Mouse (Mus musculus): ENCODE data around the gene Entpd1. TPM values are rescaled to one million over a fixed set of nuclear protein-coding genes. Genes with fewer than 3 reads are reported as not detected.

Entpd1 gene
- polyA plus RNA-seq, 1 experiment from 2014 or later, result 13.1 TPM

GRCm38 (mm10) chr19:40661108-40661507, 48.9 kb downstream of the Entpd1 start:
- Histone ChIP-seq H3K27ac (ENCODE audit: low read depth, low read length) (no peak overlapping the region), H3K4me1 (ENCODE audit: control insufficient read depth, insufficient read depth, low read length) (peaks cover 2% of the 10 kb centered on the region; the same call in 1 of the 2 replicates), H3K4me2 (peak overlapping the region; percentile 84), H3K9ac (ENCODE audit: low read depth, low read length) (no peak overlapping the region), H3K36me3 (ENCODE audit: control insufficient read depth, insufficient read depth, low read length) (no peaks in the 10 kb centered on the region), H3K27me3 (ENCODE audit: control insufficient read depth, insufficient read depth, low read length) (no peaks in the 10 kb centered on the region), H3K9me3 (replicated peaks; ENCODE audit: control insufficient read depth, low read length) (no peaks in the 10 kb centered on the region), H3K4me3 (ENCODE audit: low read depth, low read length) (peak overlapping the region; percentile 40)
- no peak for ATAC-seq (replicated peaks; ENCODE audit: insufficient number of reproducible peaks, low FRiP score, low TSS enrichment)
- 63% methylated on average over 2 of the region's 2 CpGs for WGBS (ENCODE audit: insufficient replicate concordance)

GRCm38 (mm10) chr19:40661874-40662273, 49.7 kb downstream of the Entpd1 start:
- Histone ChIP-seq H3K9me3 (replicated peaks; ENCODE audit: control insufficient read depth, low read length) (no peaks in the 10 kb centered on the region), H3K27me3 (ENCODE audit: control insufficient read depth, insufficient read depth, low read length) (no peaks in the 10 kb centered on the region), H3K9ac (ENCODE audit: low read depth, low read length) (no peak overlapping the region), H3K4me1 (ENCODE audit: control insufficient read depth, insufficient read depth, low read length) (peaks cover 2% of the 10 kb centered on the region; the same call in 1 of the 2 replicates), H3K4me3 (ENCODE audit: low read depth, low read length) (no peak overlapping the region), H3K36me3 (ENCODE audit: control insufficient read depth, insufficient read depth, low read length) (no peaks in the 10 kb centered on the region), H3K4me2 (no peak overlapping the region; the same call in 1 of the 2 replicates), H3K27ac (ENCODE audit: low read depth, low read length) (no peak overlapping the region)
- WGBS (ENCODE audit: insufficient replicate concordance), result 82% methylated on average over 6 of the region's 6 CpGs
- no peak for ATAC-seq (replicated peaks; ENCODE audit: insufficient number of reproducible peaks, low FRiP score, low TSS enrichment)

GRCm38 (mm10) chr19:40662727-40663126, 50.6 kb downstream of the Entpd1 start:
- Histone ChIP-seq H3K9me3 (replicated peaks; ENCODE audit: control insufficient read depth, low read length) (no peaks in the 10 kb centered on the region), H3K27me3 (ENCODE audit: control insufficient read depth, insufficient read depth, low read length) (no peaks in the 10 kb centered on the region), H3K36me3 (ENCODE audit: control insufficient read depth, insufficient read depth, low read length) (no peaks in the 10 kb centered on the region), H3K4me3 (ENCODE audit: low read depth, low read length) (no peak overlapping the region), H3K4me2 (0 out of 2 replicates have a peak overlapping the region, but pooled peaks have one; percentile 5), H3K9ac (ENCODE audit: low read depth, low read length) (no peak overlapping the region), H3K4me1 (ENCODE audit: control insufficient read depth, insufficient read depth, low read length) (peaks cover 2% of the 10 kb centered on the region; the same call in 1 of the 2 replicates), H3K27ac (ENCODE audit: low read depth, low read length) (no peak overlapping the region)
- ATAC-seq (replicated peaks; ENCODE audit: insufficient number of reproducible peaks, low FRiP score, low TSS enrichment), result no peak
- WGBS (ENCODE audit: insufficient replicate concordance), result 66% methylated on average over 2 of the region's 2 CpGs

GRCm38 (mm10) chr19:40665778-40666177, 53.6 kb downstream of the Entpd1 start:
- no peak overlapping the region for H3K27ac ChIP-seq (ENCODE audit: low read depth, low read length)
- WGBS (ENCODE audit: insufficient replicate concordance), result 77% methylated on average over 7 of the region's 7 CpGs
- no peaks in the 10 kb centered on the region for H3K27me3 ChIP-seq (ENCODE audit: control insufficient read depth, insufficient read depth, low read length)
- H3K9ac ChIP-seq (ENCODE audit: low read depth, low read length), result no peak overlapping the region
- no peak for ATAC-seq (replicated peaks; ENCODE audit: insufficient number of reproducible peaks, low FRiP score, low TSS enrichment)
- no peak overlapping the region for H3K4me2 ChIP-seq
- no peaks in the 10 kb centered on the region for H3K9me3 ChIP-seq (replicated peaks; ENCODE audit: control insufficient read depth, low read length)
- H3K4me1 ChIP-seq (ENCODE audit: control insufficient read depth, insufficient read depth, low read length), result peaks cover 2% of the 10 kb centered on the region; the same call in 1 of the 2 replicates
- no peak overlapping the region for H3K4me3 ChIP-seq (ENCODE audit: low read depth, low read length)
- no peaks in the 10 kb centered on the region for H3K36me3 ChIP-seq (ENCODE audit: control insufficient read depth, insufficient read depth, low read length)

GRCm38 (mm10) chr19:40667111-40667510, 54.9 kb downstream of the Entpd1 start:
- 0 out of 2 replicates have a peak, but pooled peaks cover 2% of the 10 kb centered on the region for H3K4me1 ChIP-seq (ENCODE audit: control insufficient read depth, insufficient read depth, low read length)
- ATAC-seq (replicated peaks; ENCODE audit: insufficient number of reproducible peaks, low FRiP score, low TSS enrichment), result no peak
- no peaks in the 10 kb centered on the region for H3K36me3 ChIP-seq (ENCODE audit: control insufficient read depth, insufficient read depth, low read length)
- H3K27me3 ChIP-seq (ENCODE audit: control insufficient read depth, insufficient read depth, low read length), result no peaks in the 10 kb centered on the region
- no peak overlapping the region for H3K9ac ChIP-seq (ENCODE audit: low read depth, low read length)
- 79% methylated on average over 6 of the region's 6 CpGs for WGBS (ENCODE audit: insufficient replicate concordance)
- H3K4me3 ChIP-seq (ENCODE audit: low read depth, low read length), result no peak overlapping the region
- no peaks in the 10 kb centered on the region for H3K9me3 ChIP-seq (replicated peaks; ENCODE audit: control insufficient read depth, low read length)
- no peak overlapping the region for H3K27ac ChIP-seq (ENCODE audit: low read depth, low read length)
- no peak overlapping the region for H3K4me2 ChIP-seq

- no peak overlapping the region for H3K4me2 ChIP-seq
- 70% methylated on average over 5 of the region's 5 CpGs for WGBS (ENCODE audit: insufficient replicate concordance)
- no peak for ATAC-seq (replicated peaks; ENCODE audit: insufficient number of reproducible peaks, low FRiP score, low TSS enrichment)
- H3K36me3 ChIP-seq (ENCODE audit: control insufficient read depth, insufficient read depth, low read length), result no peaks in the 10 kb centered on the region
- no peak overlapping the region for H3K27ac ChIP-seq (ENCODE audit: low read depth, low read length)
- H3K9me3 ChIP-seq (replicated peaks; ENCODE audit: control insufficient read depth, low read length), result no peaks in the 10 kb centered on the region
- H3K9ac ChIP-seq (ENCODE audit: low read depth, low read length), result no peak overlapping the region
- peaks cover 19% of the 10 kb centered on the region for H3K4me1 ChIP-seq (ENCODE audit: control insufficient read depth, insufficient read depth, low read length)
- no peaks in the 10 kb centered on the region for H3K27me3 ChIP-seq (ENCODE audit: control insufficient read depth, insufficient read depth, low read length)
- no peak overlapping the region for H3K4me3 ChIP-seq (ENCODE audit: low read depth, low read length)
These were observed 63.2 kb downstream of the Entpd1 start for GRCm38 (mm10) chr19:40675329-40675728.

- Histone ChIP-seq H3K27ac (ENCODE audit: low read depth, low read length) (no peak overlapping the region), H3K9me3 (replicated peaks; ENCODE audit: control insufficient read depth, low read length) (no peaks in the 10 kb centered on the region)
- 55% methylated on average over 6 of the region's 6 CpGs for WGBS (ENCODE audit: insufficient replicate concordance)
These were observed 65.9 kb downstream of the Entpd1 start for GRCm38 (mm10) chr19:40678087-40678486.

GRCm38 (mm10) chr19:40678532-40679307, 66.6 kb downstream of the Entpd1 start:
- Histone ChIP-seq H3K4me1 (ENCODE audit: control insufficient read depth, insufficient read depth, low read length) (peaks cover 19% of the 10 kb centered on the region), H3K4me3 (ENCODE audit: low read depth, low read length) (peak overlapping the region; percentile 16; the same call in 1 of the 2 replicates), H3K27me3 (ENCODE audit: control insufficient read depth, insufficient read depth, low read length) (no peaks in the 10 kb centered on the region), H3K9ac (ENCODE audit: low read depth, low read length) (peak overlapping the region; percentile 56; the same call in 1 of the 2 replicates), H3K27ac (ENCODE audit: low read depth, low read length) (peak overlapping the region; percentile 41; the same call in 1 of the 2 replicates), H3K9me3 (replicated peaks; ENCODE audit: control insufficient read depth, low read length) (no peaks in the 10 kb centered on the region), H3K4me2 (peak overlapping the region; percentile 51), H3K36me3 (ENCODE audit: control insufficient read depth, insufficient read depth, low read length) (no peaks in the 10 kb centered on the region)
- whole genome bisulfite sequencing (ENCODE audit: insufficient replicate concordance), result 28% methylated on average over 17 of the region's 17 CpGs
- ATAC-seq (replicated peaks; ENCODE audit: insufficient number of reproducible peaks, low FRiP score, low TSS enrichment), result 0 out of 2 replicates have a peak, but pooled peaks have one; percentile 52

More at GRCm38 (mm10) chr19:40678087-40678486, 65.9 kb downstream of the Entpd1 start:
- Histone ChIP-seq H3K36me3 (ENCODE audit: control insufficient read depth, insufficient read depth, low read length) (no peaks in the 10 kb centered on the region), H3K4me3 (ENCODE audit: low read depth, low read length) (peak overlapping the region; percentile 16; the same call in 1 of the 2 replicates), H3K9ac (ENCODE audit: low read depth, low read length) (no peak overlapping the region), H3K4me1 (ENCODE audit: control insufficient read depth, insufficient read depth, low read length) (peaks cover 19% of the 10 kb centered on the region), H3K27me3 (ENCODE audit: control insufficient read depth, insufficient read depth, low read length) (no peaks in the 10 kb centered on the region), H3K4me2 (peak overlapping the region; percentile 51)
- ATAC-seq (replicated peaks; ENCODE audit: insufficient number of reproducible peaks, low FRiP score, low TSS enrichment), result no peak

All from heart, embryonic 11.5 days (tissue).